Mouse (Mus musculus): ENCODE results near the gene Lsm2.
"Not testable (repeated sequence)": the region's sequence is repeated elsewhere in the genome, so short reads cannot be mapped to it uniquely, and the experiment has no call there.

Lsm2 gene

DNA sequence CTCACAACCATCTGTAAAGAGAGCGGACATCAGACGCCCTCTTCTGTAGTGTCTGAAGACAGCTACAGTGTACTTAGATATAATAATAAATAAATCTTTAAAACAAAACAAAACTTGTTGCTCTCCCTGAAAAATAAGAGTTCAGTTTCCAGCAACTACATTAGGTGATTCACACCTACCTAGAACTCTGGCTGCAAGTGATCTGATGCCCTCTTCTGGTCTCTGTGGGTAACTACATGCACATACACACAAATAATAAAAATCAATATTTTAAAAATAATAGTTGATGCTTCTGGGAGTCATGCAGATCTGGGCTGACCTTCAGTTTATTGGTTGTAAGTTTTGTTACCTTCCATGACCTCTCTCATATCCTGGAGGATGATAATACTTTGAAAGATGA lies 2.6 kb downstream of the Lsm2 start:
- DNase-seq (ENCODE audit: low read depth, low spot score), result peak; percentile 57

DNA sequence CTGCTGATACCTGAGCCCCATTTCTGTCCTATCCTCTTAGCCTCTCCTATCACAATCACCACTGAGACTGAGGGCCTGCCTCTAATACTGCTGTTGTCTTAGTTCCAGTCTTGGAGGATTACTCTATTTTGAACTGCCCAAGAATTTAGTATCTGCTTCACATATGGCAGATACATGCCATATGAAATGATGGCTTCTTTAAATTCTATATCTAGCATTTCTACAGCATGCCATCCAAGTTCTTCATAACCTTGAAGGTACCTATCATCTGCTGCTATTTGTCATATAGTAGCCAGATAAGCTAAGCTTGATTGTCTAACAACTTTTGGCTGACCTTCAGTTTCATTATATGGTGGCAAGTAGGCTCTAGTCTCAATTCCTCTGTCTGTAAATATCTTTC lies 13.1 kb downstream of the Lsm2 start:
- peak; percentile 47 for DNase-seq (ENCODE audit: low read depth, low spot score)

DNA sequence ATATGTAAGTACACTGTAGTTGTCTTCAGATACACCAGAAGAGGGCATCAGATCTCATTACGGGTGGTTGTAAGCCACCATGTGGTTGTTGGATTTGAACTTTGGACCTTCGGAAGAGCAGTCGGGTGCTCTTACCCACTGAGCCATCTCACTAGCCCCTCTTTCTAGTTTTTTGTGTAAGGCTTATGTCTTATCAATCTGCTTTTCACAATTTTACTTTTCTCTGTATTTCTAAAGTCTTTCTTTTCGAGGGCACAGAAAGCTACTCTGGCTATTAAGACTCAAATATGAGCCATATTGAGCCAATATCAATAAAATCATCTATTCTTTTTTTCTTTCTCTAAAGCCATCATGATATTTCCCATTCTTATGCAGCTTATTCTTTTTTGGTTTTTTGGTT lies 13.5 kb downstream of the Lsm2 start:
- DNase-seq (ENCODE audit: low read depth, low spot score), result not testable (repeated sequence)

DNA sequence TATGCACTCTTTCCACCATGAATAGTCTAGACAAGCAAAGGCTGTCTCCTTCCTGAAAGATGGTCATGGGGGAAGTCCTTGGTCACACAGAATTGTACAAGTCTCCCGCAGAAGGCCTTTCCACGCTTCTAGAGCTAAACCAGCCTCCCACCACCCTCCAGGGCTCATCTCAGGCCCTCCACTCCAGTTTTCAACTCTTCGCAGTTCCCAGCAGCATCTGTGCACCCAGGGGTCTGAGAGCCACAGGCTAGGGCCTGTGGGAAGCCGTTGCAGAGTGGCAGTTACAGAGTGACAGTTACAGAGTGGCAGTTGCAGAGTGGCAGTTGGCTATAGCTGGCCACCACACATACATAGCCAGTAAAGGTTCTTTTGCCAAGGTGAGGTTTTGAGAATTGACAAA lies 14.3 kb downstream of the Lsm2 start:
- DNase-seq (ENCODE audit: low read depth, low spot score), result not testable (repeated sequence)

DNA sequence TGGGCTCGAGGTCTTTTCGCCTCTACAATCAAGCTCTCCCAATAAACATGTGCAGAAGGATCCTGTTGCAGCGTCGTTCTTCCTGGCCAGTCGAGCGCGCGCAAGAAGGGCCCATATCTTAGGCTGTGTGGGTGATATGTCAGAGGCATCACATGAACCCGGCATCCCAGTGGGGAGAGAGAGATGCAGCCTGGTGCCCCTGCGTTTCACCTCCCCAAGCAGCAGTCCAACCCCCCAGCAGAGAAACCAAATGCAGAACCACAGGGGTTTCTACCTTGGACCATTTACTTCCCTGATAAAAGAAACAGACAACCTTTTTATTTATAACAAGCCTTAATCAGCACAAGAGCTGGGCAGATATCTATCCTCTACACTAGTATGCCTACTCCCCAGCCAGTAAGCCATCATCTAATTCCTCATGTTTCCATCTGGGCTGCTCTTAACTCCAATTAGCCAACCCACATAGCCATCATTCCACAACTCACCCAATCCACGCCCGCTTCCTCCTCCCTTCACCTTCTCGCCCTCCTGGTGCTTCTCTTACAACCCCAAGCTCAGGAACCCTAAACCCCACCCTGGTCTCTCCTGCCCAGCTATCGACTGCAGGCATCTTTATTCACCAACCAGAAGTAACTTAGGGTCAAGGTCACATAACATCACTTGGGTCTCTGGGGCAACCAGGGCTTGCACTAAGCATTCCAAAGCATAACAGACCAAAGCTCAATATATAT lies 14.9 kb downstream of the Lsm2 start:
- DNase-seq (ENCODE audit: low read depth, low spot score), result no peak

DNA sequence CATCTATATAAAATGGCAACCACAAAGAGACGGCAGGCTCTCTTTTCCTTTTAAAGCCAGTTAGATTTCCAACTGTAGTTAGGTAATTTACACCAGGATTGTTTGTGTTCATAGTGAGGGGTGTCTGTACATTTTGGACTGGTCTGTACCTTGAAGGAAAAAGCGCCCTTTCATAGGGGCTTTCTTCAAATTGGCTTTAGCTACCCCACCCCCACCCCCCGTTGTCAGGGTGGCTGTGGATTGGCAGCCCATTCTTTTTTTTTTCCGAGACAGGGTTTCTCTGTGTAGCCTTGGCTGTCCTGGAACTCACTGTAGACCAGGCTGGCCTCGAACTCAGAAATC lies 15.5 kb downstream of the Lsm2 start:
- no peak for DNase-seq (ENCODE audit: low read depth, low spot score)

DNA sequence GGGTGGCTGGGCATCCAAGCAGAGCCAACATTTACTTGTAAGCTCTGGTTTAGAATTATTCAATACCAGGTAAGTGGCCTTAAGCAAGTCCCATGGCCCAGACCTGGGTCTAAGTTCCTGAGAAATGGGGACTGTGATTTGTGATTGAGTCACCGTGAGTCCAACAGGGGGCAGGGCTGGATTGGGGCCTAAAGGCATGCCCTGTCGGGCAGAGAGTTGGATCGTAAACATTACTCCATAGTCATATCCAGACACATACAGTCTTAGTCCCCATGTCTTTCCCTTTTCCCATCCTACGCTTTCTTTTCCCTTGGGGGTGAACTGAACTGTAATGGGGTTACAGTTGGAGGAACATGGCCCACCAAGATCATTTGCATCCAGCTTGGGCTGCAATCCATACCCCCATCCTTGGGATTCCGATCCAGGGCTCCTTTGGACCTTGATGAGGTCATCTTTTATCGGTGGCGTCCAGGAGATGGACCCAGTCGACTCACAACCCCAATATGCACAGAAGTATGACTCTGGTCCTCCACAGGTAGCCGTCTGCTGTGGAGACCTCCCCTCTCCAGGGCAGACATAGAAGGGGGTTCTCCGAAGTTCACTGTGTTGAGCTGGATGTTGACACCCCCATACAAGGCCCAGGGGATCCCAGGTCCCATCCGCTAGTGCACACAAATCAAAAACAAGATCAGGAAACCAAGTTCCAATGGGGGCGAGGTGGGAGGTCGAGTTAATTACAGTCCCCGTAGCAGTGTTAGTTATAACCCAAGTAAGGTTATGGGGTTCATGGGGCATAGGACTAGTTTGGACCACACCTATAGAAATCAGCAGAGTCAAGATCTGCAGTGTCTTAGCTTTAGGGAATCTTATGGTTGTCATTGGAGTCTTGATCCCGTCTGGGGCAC lies 17.1 kb downstream of the Lsm2 start:
- DNase-seq (ENCODE audit: low read depth, low spot score), result no peak

DNA sequence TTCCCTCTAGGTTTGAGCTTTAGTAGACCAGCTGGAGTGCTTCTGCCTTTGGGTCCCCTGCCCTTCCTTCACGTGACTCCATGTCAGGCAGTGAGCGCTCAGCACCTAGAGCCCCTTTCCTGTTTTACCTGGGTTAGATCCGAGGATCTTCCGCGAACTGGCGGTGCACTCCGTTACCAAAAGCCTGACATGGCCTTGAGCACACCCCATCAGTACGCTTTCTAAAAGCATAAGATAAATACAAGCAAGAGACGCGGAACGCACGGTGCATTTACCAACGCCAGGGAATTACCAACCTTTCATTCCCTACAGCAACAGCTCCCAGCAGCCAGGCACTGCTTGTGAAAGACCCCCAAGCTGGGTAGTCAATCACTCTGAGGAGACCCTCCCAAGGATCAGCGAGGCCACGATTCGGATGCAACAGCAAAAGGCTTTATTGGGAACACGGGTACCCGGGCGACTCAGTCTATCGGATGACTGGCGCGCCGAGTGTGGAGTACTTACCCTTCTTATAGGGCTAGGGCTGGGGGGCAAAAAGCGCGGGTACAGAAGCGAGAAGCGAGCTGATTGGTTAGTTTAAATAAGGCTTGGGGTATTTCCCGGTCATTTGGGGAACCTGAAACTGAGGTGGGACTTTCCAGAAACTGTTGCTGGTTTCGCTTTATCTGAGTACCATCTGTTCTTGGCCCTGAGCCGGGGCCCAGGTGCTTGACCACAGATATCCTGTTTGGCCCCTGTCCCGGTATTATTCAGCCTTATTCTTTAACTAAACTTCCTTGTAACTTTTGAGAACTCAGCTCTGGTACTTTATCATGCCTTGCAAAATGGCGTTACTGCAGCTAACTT lies 18.4 kb downstream of the Lsm2 start:
- peak; percentile 80 for DNase-seq (ENCODE audit: low read depth, low spot score)

DNA sequence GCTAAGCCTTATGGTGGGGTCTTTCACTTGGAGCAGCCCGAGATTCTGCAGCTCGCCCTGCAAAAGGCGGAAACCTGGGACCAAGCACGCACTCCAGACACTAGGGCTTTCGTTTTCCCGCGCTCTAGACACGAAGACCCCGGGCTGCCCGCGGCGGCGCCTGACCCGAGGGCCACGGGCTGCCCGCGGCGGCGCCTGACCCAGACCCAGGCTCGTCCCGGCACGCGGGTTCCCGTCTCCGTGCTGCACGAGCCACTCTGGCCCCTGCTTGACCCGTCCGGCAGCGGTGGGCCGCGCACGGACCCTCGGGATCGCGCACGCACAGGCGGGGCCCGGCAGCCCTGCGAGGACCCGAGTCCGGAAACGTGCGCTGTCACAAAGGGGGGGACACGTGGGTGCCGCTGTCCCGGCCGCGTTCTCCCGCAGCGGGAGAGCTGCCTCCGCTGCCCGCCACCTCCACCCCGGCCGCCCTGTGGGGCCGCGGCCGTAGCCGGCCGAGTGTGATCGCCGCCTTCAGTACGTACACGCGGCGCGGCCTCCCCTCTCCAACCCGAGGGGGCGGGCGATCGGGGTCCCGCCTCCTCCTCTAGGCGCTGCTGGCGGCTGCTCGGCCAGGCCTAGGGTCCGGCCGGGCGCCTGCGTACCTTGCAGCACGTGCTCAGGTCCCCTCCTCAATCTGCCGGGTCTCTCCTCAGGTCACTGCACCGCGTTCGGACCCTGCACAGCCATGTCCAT lies 19.2 kb downstream of the Lsm2 start, which contains the start of gene Vars:
Vars (plus strand) TSS at position 271 of the 735 bp plus-strand sequence.
- DNase-seq (ENCODE audit: low read depth, low spot score), result peak; percentile 96

DNA sequence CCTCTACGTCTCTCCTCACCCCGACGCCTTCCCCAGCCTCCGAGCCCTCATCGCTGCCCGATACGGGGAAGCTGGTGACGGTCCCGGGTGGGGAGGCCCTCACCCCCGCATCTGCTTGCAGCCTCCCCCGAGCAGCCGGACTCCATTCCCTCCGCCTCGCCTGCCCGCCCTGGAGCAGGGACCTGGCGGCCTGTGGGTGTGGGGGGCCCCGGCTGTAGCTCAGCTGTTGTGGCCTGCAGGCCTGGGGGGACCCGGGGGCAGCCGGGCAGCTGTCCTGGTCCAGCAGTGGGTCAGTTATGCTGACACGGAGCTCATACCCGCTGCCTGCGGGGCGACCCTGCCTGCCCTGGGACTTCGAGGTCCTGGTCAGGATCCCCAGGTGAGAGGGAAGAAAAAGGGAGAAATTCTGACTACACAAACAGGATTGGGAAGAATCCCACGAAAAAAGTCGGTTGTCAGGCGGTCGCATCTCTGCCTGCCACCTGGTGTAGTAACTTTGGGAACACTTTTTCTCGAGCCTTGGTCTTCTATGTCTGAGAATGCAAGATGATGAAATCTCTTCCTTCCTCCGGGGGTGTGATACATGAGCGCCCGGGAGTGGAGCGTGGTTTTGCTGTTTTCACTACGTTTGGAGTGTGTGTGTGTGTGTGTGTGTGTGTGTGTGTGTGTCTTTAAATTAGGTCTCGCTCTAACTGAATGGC lies 19.9 kb downstream of the Lsm2 start:
- peak; percentile 51 for DNase-seq (ENCODE audit: low read depth, low spot score)

DNA sequence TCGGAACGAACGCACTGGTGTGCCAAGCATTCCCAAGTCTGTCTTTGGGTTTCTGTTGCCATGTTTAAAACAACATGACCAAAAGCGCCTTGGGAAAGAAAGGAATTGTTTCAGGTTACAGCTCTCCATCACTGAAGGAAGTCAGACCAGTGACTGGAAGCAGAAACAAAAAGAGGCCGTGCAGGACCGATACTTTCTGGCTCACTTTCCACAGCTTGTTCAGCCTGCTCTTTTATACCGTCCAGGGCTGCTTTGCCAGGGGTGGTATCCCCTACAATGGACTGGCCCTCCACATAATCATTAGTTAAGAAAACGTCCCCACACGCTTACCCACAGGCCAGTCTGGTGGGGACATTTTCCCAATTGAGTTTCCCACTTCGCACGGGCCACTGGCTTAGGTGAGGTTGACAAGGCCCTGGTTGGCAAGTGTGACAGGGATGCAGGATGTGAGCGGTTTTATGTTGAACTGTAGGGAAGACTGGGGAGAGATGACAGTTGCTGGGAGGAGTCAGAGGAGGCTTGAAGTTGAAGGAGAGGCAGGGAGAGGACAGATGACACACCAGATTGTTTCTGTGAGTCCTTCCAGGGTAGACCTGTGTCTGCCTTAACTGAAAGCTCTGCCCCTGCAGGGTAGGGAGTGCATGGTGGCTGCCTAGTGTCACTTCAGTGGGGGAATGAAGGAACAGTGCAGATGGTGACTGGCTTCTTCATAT lies 20.6 kb downstream of the Lsm2 start:
- DNase-seq (ENCODE audit: low read depth, low spot score), result peak; percentile 56

DNA sequence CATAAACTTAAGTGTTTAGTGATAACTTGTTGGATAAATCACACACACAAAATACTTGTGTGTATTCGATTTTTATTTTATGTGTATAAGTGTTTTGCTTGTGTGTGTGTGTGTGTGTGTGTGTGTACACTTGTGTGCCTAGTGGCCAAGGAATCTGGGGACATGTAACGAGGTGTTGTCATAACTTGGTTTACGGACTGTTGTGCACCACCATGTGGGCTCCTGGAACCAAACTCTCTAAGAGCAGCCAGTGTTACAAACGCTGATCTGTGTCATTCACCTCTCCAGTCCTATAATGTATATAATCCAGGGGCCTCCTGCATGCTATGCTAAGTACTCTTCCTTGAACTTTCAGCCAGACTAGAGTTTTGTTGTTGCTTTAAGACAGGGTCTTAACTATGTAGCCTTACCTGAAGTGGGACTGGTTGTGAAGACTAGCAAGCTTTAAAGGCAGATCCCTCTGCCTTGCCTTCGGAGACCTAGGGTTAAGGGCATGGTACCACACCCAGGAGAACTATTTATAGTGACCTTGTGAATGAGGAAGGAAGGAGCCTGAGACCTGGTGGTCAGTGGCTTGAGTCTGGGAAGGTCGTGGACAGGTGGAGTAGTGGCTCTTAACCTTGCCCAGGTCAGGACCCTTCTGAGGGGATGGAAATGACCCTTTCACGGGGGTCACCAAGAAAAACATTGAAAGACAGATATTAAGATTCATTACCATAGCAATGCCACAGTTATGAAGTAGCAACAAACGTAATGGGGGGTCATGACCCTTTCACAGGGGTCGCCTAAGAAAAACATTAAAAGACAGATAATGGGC lies 21.6 kb downstream of the Lsm2 start:
- DNase-seq (ENCODE audit: low read depth, low spot score), result peak; percentile 49

DNA sequence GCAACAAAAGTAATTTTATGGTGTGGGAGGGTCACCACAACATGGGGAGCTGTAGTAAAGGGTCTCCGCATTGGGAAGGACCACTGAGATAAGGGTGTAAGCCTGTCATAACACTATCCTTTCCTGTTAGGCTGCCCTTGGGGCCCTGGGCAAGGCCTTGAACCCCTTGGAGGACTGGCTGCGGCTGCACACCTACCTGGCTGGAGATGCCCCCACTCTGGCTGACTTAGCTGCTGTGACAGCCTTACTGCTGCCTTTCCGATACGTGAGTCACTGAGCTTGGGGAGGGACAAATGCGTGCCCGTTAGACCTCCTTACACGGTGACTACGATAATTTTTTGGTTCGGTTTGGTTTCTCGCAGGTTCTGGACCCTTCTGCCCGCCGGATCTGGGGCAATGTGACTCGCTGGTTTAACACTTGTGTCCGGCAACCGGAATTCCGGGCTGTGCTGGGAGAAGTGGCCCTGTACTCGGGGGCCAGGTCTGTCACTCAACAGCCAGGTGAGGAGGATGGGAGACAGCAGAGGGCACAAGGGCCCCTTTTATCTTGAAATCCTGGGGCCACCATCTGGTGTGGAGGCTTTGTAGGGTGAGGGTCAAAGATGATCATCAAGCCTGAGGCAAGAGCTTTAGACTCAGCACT lies 22.5 kb downstream of the Lsm2 start:
- no peak for DNase-seq (ENCODE audit: low read depth, low spot score)

DNA sequence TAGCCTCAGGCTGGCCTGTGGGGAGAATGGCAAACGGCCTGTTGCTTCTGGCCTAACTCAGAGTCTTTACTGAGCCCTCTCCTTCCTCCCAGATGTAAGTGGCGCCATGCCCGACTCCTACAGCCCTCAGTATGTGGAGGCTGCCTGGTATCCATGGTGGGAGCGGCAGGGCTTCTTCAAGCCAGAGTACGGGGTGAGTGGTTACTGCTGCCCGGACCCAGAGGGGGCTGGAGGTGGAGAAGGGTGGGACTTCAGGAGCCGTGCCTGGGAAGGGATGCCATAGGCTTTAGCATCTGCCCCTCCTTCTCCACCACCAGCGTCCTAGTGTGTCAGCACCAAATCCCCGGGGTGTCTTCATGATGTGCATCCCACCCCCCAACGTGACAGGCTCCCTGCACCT lies 23.5 kb downstream of the Lsm2 start:
- DNase-seq (ENCODE audit: low read depth, low spot score), result no peak

DNA sequence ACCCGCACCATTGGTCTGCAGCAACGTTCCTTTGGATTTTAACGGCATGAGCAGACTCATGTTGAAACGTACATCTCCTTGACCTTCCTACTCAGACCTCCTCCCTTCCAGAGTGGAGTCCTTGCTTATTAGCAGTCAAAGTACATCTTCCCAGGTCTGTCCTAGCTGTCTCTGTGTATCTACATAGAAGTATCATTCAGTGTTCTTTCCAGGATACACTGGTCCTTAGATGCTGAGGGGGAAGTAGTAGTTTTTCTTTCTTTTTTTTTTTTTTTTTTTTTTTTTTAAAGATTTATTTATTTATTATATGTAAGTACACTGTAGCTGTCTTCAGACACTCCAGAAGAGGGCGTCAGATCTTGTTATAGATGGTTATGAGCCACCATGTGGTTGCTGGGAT lies 24.2 kb downstream of the Lsm2 start:
- not testable (repeated sequence) for DNase-seq (ENCODE audit: low read depth, low spot score)

DNA sequence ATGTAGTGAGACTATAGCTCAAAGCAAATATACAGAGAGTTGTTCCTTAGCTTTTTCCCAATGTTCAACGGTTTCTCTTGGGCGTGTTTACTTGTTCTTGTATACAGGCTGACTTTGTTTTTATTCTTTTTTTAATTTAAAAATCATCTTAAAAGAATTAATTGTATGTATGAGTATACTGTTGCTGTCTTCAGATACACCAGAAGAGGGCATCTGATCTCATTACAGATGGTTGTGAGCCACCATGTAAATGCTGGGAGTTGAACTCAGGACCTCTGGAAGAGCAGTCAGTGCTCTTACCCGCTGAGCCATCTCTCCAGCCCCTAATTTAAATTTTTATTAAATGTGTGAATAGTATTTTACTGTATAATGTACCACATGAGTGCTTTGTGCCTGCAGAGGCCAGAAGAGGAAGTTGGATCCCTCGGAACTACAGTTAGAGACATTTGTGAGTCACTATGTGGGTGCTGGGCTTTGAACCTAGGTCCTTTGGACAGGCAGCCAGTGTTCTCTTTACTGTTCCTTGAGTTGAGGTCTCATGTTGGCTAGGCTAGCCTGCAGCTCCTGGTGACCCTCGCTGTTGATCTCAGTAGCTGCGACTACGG lies 25.8 kb downstream of the Lsm2 start:
- DNase-seq (ENCODE audit: low read depth, low spot score), result no peak

DNA sequence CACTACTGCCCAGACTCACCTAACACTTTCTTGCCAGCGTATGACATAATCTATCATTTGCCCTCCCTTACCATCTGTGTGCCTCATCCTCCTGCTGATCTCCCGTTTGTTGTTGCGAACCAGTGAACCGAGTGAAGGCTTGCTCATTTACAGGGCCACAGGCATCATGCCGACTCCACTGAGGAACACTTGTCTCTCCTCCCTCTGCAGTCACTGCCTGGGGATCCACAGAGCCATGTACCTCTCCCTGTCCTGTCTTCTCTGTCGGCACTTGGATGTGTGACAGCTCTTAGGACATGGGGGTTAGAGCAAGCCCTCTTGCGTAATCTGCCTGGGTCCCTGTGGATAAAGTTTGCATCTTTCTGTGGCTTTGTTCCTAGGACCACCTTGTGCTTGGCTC lies 27.9 kb downstream of the Lsm2 start:
- DNase-seq (ENCODE audit: low read depth, low spot score), result no peak

DNA sequence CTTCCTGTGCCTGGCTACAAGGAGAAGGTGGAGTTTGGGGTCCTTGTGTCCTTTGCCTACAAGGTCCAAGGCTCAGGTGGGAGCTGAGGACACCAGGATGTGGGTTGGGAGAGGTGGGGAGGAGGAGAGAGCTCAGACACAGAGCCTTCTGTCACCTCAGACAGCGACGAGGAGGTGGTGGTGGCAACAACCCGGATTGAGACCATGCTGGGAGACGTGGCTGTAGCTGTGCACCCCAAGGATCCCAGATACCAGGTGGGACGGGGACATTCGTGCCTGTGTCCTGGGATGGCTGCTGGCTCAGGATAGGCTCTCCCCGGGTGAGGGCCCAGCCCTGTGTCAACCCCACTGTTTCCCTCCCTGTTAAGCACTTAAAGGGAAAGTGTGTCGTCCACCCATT lies 29.8 kb downstream of the Lsm2 start:
- DNase-seq (ENCODE audit: low read depth, low spot score), result no peak

Measured in A20 (cell line).